8 mouse cellular contexts compared by ENCODE assay signal in the genomic region with DNA sequence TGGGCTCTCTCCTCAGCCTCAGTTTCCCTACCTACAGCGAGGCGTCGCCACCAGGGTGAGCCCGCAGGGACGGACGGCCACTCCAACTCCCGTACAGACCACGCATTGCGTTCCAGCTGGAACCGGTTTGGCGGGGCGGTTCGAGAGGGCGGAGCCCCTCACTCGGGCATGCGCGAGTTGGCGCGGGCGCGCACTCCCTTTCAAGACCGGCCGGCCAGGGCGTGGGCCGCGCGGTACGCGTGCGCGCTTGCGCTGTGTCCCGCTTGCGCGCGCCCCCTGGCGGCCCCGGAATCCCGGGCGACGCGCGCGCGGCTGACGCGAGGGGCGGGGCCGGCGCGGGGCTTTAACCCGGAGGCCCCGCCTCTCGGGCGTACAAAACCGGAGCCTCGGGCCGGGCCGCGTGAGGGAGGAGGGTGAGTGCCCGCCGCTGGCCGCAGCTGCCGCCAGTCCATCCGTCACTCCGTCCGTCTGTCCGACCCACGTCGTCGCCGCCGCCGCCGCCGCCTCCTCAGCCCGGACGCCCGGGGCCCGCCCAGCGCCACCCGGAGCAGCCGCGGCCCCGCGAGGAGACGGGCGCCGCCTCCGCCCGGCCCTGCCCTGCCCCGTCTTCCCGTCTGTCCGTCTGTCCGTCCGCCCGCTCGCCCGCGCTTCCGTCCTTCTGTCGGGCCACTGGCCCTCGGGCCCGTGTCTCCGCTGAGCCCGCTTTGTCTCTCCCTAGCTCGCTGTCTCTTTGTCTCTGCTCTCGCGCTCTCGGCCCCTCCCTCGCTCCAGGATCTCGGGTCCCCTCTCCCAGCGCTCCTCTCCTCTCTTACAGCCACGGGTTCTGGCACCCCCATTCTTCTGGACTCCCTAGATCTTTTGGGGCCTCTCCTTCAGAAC. TPM values are rescaled to one million over a fixed set of nuclear protein-coding genes. Genes with fewer than 3 reads are reported as not detected.
DNase-seq lines count a peak whose midpoint lies in the region; ATAC-seq and TF ChIP-seq lines count a peak whose summit lies in the region.

No protein-coding gene starts in this region.

- WGBS in forebrain, embryonic 14.5 days = under 1% methylated on average over 89 of the region's 114 CpGs
- WGBS in liver, postnatal 0 days (ENCODE audit: insufficient replicate concordance) = 4% methylated on average over 77 of the region's 114 CpGs
- WGBS in neural tube, embryonic 13.5 days = under 1% methylated on average over 84 of the region's 114 CpGs

- TF ChIP-seq CTCF in liver, postnatal 0 days (IDR thresholded peaks at IDR 0.05; ENCODE audit: low read depth) = peak; percentile 62

- H3K27ac ChIP-seq in ES-E14 (ENCODE audit: insufficient read depth, low read depth, low read length, poor library complexity, severe bottlenecking) = peak overlapping the region; percentile 68
- peak overlapping the region; percentile 91 for H3K27ac ChIP-seq in forebrain, embryonic 14.5 days (ENCODE audit: low read depth, low read length)
- peak overlapping the region; percentile 88 for H3K27ac ChIP-seq in liver, postnatal 0 days (ENCODE audit: low read depth)
- peak overlapping the region; percentile 96 for H3K27ac ChIP-seq in neural tube, embryonic 13.5 days (replicated peaks)

- H3K9me3 ChIP-seq in ES-E14 (ENCODE audit: control insufficient read depth, insufficient read depth, low read depth, low read length) = no peaks in the 10 kb centered on the region
- H3K9me3 ChIP-seq in forebrain, embryonic 14.5 days (replicated peaks; ENCODE audit: control insufficient read depth, low read length) = no peaks in the 10 kb centered on the region
- no peaks in the 10 kb centered on the region for H3K9me3 ChIP-seq in liver, postnatal 0 days (ENCODE audit: low read length)
- H3K9me3 ChIP-seq in neural tube, embryonic 13.5 days = no peaks in the 10 kb centered on the region

- H3K4me3 ChIP-seq in ES-E14 (ENCODE audit: insufficient read depth in 1 of 2, low read depth in 1 of 2, low read length in 2 of 2, poor library complexity in 1 of 2, severe bottlenecking in 1 of 2) = peak overlapping the region; percentile 81 to 94
- H3K4me3 ChIP-seq in forebrain, embryonic 14.5 days (ENCODE audit: low read depth, low read length) = peak overlapping the region; percentile 97
- peak overlapping the region; percentile 77 for H3K4me3 ChIP-seq in liver, postnatal 0 days (ENCODE audit: low read depth, low read length)
- H3K4me3 ChIP-seq in neural tube, embryonic 13.5 days = peak overlapping the region; percentile 96

- peak; percentile 77 for DNase-seq in ES-E14 (ENCODE audit: low read depth, low spot score)
- DNase-seq in cerebellum, adult 11 months = peak; percentile 95
- DNase-seq in forebrain, embryonic 14.5 days (ENCODE audit: low spot score) = peak; percentile 97
- peak; percentile 98 to 99 for DNase-seq in heart, postnatal 14 days
- peak; percentile 96 for DNase-seq in layer of hippocampus, adult 11-12 months (ENCODE audit: low spot score)
- peak; percentile 96 for DNase-seq in liver, postnatal 0 days
- peak; percentile 74 for DNase-seq in telencephalon, adult 2 months (ENCODE audit: low read depth, low spot score)

- no peaks in the 10 kb centered on the region for H3K27me3 ChIP-seq in forebrain, embryonic 14.5 days (replicated peaks; ENCODE audit: control insufficient read depth, insufficient read depth, low read length)
- H3K27me3 ChIP-seq in liver, postnatal 0 days (ENCODE audit: insufficient read depth, low read length) = no peaks in the 10 kb centered on the region
- no peaks in the 10 kb centered on the region for H3K27me3 ChIP-seq in neural tube, embryonic 13.5 days

- H3K4me1 ChIP-seq in ES-E14 (ENCODE audit: control insufficient read depth in 2 of 2, insufficient read depth in 2 of 2, low read length in 2 of 2, poor library complexity in 1 of 2) = peaks cover 9 to 21% of the 10 kb centered on the region in 2 experiments; a peak in 3 of 4 replicates
- H3K4me1 ChIP-seq in forebrain, embryonic 14.5 days (ENCODE audit: control insufficient read depth, insufficient read depth, low read length) = peaks cover 47% of the 10 kb centered on the region
- H3K4me1 ChIP-seq in liver, postnatal 0 days (ENCODE audit: insufficient read depth) = peaks cover 39% of the 10 kb centered on the region
- peaks cover 73% of the 10 kb centered on the region for H3K4me1 ChIP-seq in neural tube, embryonic 13.5 days (replicated peaks)

- H3K4me2 ChIP-seq in forebrain, embryonic 14.5 days (ENCODE audit: low read length) = peak overlapping the region; percentile 81
- peak overlapping the region; percentile 88 for H3K4me2 ChIP-seq in liver, postnatal 0 days (ENCODE audit: low read depth, low read length)
- peak overlapping the region; percentile 87 for H3K4me2 ChIP-seq in neural tube, embryonic 13.5 days

- ATAC-seq in forebrain, embryonic 14.5 days = peak; percentile 87
- peak; percentile 95 for ATAC-seq in liver, postnatal 0 days
- peak; percentile 90 for ATAC-seq in neural tube, embryonic 13.5 days (ENCODE audit: low read depth)

- no peak for TF ChIP-seq EP300 in liver, postnatal 0 days (IDR thresholded peaks at IDR 0.05; ENCODE audit: low read depth)

- intact Hi-C loops in heart, postnatal 14 days (cut with DNase I) = loop anchor here (10.0 kb wide), 1 partner anchor 54 kb away; the partner anchor contains the start of gene Myl9

- H3K9ac ChIP-seq in ES-E14 (ENCODE audit: insufficient read depth, low read depth, low read length, poor library complexity, severe bottlenecking) = peak overlapping the region; percentile 92
- peak overlapping the region; percentile 99 for H3K9ac ChIP-seq in forebrain, embryonic 14.5 days (ENCODE audit: low read length)
- H3K9ac ChIP-seq in liver, postnatal 0 days (replicated peaks) = peak overlapping the region; percentile 89
- peak overlapping the region; percentile 100 for H3K9ac ChIP-seq in neural tube, embryonic 13.5 days

- no peaks in the 10 kb centered on the region; the same call in 1 of the 2 replicates for H3K36me3 ChIP-seq in ES-E14 (ENCODE audit: control insufficient read depth, insufficient read depth, low read length, poor library complexity, severe bottlenecking)
- 0 out of 2 replicates have a peak, but pooled peaks cover 4% of the 10 kb centered on the region for H3K36me3 ChIP-seq in forebrain, embryonic 14.5 days (ENCODE audit: control insufficient read depth, insufficient read depth, low read length)
- H3K36me3 ChIP-seq in liver, postnatal 0 days (replicated peaks; ENCODE audit: insufficient read depth, low read length) = no peaks in the 10 kb centered on the region
- H3K36me3 ChIP-seq in neural tube, embryonic 13.5 days = no peaks in the 10 kb centered on the region

- in situ Hi-C loops in ES-E14 (cut with MboI; ENCODE audit: low sequenced_read_pairs in 2 of 2, unreplicated experiment in 2 of 2) = loop anchor here in 1 of 2 experiments (25.0 kb wide), 1 partner anchor 184 kb away; the partner anchor contains the start of gene Aar2

TF ChIP-seq in ES-E14, 5 proteins besides CTCF, POLR2A, EP300 and RAD21:
- TF ChIP-seq MAFK (IDR thresholded peaks at IDR 0.05; ENCODE audit: insufficient read depth, low read depth, low read length) (no peak), ZC3H11A (IDR thresholded peaks at IDR 0.05; ENCODE audit: borderline replicate concordance, low read depth, low read length) (no peak), CHD2 (IDR thresholded peaks at IDR 0.05; ENCODE audit: low read depth, low read length) (no peak), ZNF384 (IDR thresholded peaks at IDR 0.05; ENCODE audit: low read depth, low read length) (no peak), HCFC1 (IDR thresholded peaks at IDR 0.05; ENCODE audit: borderline replicate concordance, insufficient read depth, low read length) (no peak)

RNA-seq across cellular contexts. Expression of gene Myl9, which starts 54.3 kb away (rescaled TPM):
- 30.7 and 77.7 TPM in 2 replicates for total RNA-seq in ES-E14 (2012; rRNA removed)
- polyA plus RNA-seq in forebrain, embryonic 14.5 days (2014; fragmentation: Nextera tagmentation; extraction: Ambion mirVana) = 40.5 and 44.1 TPM in 2 replicates
- 100 to 1,000 TPM; 274 to 290 TPM for total RNA-seq in heart, postnatal 14 days (2021)
- polyA plus RNA-seq in liver, postnatal 0 days (2015; fragmentation: Nextera tagmentation; extraction: Ambion mirVana) = 50.4 and 51.2 TPM in 2 replicates
- 55.2 and 56.0 TPM in 2 replicates for polyA plus RNA-seq in neural tube, embryonic 13.5 days (2015; fragmentation: Nextera tagmentation; extraction: Ambion mirVana)

Comparison
In these comparisons a context has a peak if more than half of its experiments do, and no peak if none do; other contexts are left out.
1. Peak in every context shown above with its lines: DNase-seq, ATAC-seq, H3K4me3 ChIP-seq and H3K27ac ChIP-seq.